Comparison of ENCODE assay signal across 8 mouse cellular contexts in genomic region chr12:113155887-113156539, GRCm38 (mm10). TPM values are rescaled to one million over a fixed set of nuclear protein-coding genes. Genes with fewer than 3 reads are reported as not detected.
DNase-seq lines count a peak whose midpoint lies in the region; ATAC-seq and TF ChIP-seq lines count a peak whose summit lies in the region.

Tedc1 (plus strand) TSS chr12:113156421.

- H3K27me3 ChIP-seq in megakaryocyte, embryonic 14.5 days (replicated peaks) = peaks cover 19% of the 10 kb centered on the region

- intact Hi-C loops in gastrocnemius, adult 2 months (cut with DNase I) = loop anchor here (1.0 kb wide), 2 partner anchors 37 to 151 kb away; no protein-coding TSS in a partner anchor

- DNase-seq in ZHBTc4 (ENCODE audit: low read depth, low spot score) = peak; percentile 100
- peak; percentile 100 for DNase-seq in gastrocnemius, adult 2 months
- DNase-seq in hindlimb bud, embryonic 11.5 days (ENCODE audit: extremely low spot score, low read depth, low spot score) = peak; percentile 98
- DNase-seq in left cerebral cortex, adult 8-10 months (ENCODE audit: low spot score in 2 of 2) = peak; percentile 97 to 99
- DNase-seq in right cerebral cortex, postnatal 10 days (ENCODE audit: low spot score in 2 of 2) = peak; percentile 99 to 100
- DNase-seq in urinary bladder, postnatal 25 days (ENCODE audit: low spot score) = peak; percentile 99

- H3K4me1 ChIP-seq in megakaryocyte, embryonic 14.5 days = peaks cover 55% of the 10 kb centered on the region

- peak within 1 kb of the TSS; percentile 90 for H3K27ac ChIP-seq in gastrocnemius, adult 2 months

- H3K9me3 ChIP-seq in megakaryocyte, embryonic 14.5 days = no peaks in the 10 kb centered on the region

- H3K36me3 ChIP-seq in megakaryocyte, embryonic 14.5 days (replicated peaks; ENCODE audit: low read length) = peaks cover 28% of the 10 kb centered on the region

- TF ChIP-seq CTCF in gastrocnemius, adult 2 months (IDR thresholded peaks at IDR 0.05) = no peak; the same call in 1 of the 2 replicates

- H3K4me3 ChIP-seq in gastrocnemius, adult 2 months = peak within 1 kb of the TSS; percentile 80
- H3K4me3 ChIP-seq in megakaryocyte, embryonic 14.5 days (replicated peaks) = peak within 1 kb of the TSS; percentile 97

- peak; percentile 86 for ATAC-seq in common myeloid progenitor, adult 5-6 weeks (replicated peaks; ENCODE audit: low read depth, poor library complexity, severe bottlenecking)

RNA-seq across cellular contexts. Expression of gene Tedc1, which starts in this region (rescaled TPM):
- total RNA-seq in common myeloid progenitor, adult 5-6 weeks (2017) = 19.2 and 19.6 TPM in 2 replicates
- total RNA-seq in gastrocnemius, adult 2 months (2021) = not detected
- total RNA-seq in left cerebral cortex, adult 8-10 months (2022) = 1 to 10 TPM; 1.0 to 2.1 (median 1.6) TPM
- polyA plus RNA-seq in megakaryocyte, embryonic 14.5 days (2012; ENCODE audit: insufficient read depth, low replicate concordance) = 2.0 and 7.6 TPM in 2 replicates

Comparison
In these comparisons a context has a peak if more than half of its experiments do, and no peak if none do; other contexts are left out.
1. Peak in every context shown above with its lines: DNase-seq, ATAC-seq, H3K4me3 ChIP-seq and H3K27ac ChIP-seq.
2. Peak in DNase-seq, H3K4me3 ChIP-seq and H3K27ac ChIP-seq in gastrocnemius, adult 2 months; RNA of the gene not detected or under 1 TPM.